Mouse (Mus musculus) kidney, postnatal 10 days (tissue): ENCODE measurements around the gene Scrt2.
A peak's percentile ranks its signal among the peaks of the same experiment; 100 is the strongest.

ENCODE experiments used
- DNase-seq: peaks from one replicate; pipeline ENCODE4 v3.0.0; 2021; ENCODE audit warnings: mixed read lengths

Gene Scrt2

GRCm38 (mm10) chr2:152082456-152083285 is 1.3 kb downstream of the Scrt2 start:
- DNase-seq: no peak

- DNase-seq: no peak
Observed at GRCm38 (mm10) chr2:152083411-152083810, 2.1 kb downstream of the Scrt2 start.

GRCm38 (mm10) chr2:152084298-152084697 is 3.0 kb downstream of the Scrt2 start:
- DNase-seq: no peak

GRCm38 (mm10) chr2:152085414-152085813 is 4.1 kb downstream of the Scrt2 start:
- no peak for DNase-seq

DNA sequence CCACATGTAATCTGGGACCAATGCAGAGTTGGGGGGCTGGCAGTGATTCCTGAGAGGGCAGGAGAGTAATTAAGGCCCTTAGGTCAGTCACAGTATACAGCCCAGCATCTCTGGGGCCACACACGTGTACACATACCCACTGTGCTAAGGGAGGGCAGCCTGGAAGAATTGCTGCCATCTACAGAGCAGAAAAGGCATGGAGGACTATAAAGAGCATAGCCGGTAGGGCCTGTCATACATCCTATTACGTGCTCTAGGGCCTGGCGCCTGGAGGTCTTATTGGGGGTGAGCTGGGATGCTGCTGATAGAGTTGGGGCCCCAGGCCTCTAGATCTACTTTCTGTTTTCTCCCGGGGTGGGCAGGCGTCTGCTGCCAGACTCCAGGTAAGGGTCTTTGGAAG is 5.1 kb downstream of the Scrt2 start:
- no peak for DNase-seq

- DNase-seq: no peak
Observed at GRCm38 (mm10) chr2:152087111-152087510, 5.8 kb downstream of the Scrt2 start.

DNA sequence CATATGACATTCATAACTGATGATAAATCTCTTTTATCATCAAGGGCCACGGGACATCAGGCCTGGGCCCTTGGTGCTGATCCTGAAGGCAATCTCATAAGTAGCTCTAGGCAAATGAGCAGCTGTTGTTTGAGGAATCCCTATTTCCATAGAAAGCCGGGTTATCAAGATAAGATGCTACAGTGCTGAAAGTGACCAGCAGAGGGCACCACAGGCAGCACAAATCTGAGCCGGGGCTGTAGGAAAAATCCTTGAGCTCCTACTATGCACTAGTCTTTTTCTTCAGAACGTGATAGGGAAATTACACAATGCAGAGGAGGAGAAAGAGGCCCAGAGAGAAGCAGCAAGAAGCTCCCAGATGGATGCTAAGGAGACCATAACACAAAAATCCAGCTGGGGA is 7.7 kb downstream of the Scrt2 start:
- peak; percentile 78 for DNase-seq

GRCm38 (mm10) chr2:152089581-152089980 is 8.3 kb downstream of the Scrt2 start:
- DNase-seq: no peak

DNA sequence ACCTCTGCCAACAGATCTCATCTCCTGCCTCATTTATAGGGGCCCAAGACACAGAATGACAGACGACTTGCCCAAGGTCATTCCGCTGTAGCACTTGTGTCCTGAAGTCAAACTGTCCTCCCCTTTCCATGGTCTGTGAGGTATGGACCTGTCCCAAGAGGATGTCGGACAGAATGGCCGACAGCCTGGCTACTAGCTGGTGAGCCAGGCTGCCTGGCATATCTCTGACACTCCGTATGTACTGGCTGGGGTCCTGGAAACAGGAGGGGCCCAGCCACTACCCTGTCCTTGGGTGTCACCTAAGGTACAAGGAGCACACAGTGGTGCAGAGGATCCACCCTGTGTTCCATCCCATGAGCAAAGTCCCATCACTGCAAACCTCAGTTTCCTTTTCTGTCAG is 9.2 kb downstream of the Scrt2 start:
- DNase-seq: no peak

DNA sequence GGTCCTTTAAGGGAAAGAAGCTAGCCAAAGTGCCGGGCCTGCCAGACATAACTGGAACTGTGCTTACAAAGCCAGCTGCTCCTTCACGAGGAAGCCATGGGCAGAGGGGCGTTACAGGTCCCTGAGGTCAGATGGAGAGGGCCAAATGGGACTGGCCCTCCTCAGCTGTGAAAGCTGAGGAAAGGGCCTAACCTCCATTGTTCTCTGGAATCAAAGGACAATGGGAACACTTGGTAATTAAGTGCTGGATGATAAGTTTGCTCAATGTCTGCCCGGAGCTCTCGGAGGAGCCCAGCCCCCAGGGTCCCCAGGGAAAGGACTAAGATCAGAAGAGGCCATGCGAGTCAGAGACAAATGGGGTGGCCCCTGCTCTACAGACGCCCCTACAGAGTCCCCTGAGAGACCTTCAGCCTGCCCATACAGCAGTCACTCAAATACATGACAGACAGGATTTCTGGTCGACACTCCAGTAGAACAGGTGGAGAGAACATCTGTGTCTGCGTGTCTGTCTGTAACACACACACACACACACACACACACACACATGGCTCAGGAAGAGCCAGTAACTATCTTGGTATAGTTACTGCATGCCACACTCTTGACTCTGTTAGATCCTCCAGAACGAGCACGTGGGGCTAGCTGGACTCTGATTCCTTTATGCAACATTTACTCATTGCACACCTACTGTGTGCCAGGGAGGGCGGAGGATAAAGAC is 10.2 kb downstream of the Scrt2 start:
- DNase-seq: no peak

- DNase-seq: no peak
Observed at GRCm38 (mm10) chr2:152092927-152093326, 11.6 kb downstream of the Scrt2 start.

DNA sequence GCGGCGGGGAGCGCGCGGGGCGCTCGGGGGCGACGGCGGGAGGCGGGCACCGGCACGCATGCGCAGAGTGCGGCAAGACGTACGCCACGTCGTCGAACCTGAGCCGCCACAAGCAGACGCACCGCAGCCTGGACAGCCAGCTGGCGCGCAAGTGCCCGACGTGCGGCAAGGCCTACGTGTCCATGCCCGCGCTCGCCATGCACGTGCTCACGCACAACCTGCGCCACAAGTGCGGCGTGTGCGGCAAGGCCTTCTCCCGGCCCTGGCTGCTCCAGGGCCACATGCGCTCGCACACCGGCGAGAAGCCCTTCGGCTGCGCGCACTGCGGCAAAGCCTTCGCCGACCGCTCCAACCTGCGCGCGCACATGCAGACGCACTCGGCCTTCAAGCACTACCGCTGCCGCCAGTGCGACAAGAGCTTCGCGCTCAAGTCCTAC is 12.0 kb downstream of the Scrt2 start:
- peak; percentile 21 for DNase-seq

DNA sequence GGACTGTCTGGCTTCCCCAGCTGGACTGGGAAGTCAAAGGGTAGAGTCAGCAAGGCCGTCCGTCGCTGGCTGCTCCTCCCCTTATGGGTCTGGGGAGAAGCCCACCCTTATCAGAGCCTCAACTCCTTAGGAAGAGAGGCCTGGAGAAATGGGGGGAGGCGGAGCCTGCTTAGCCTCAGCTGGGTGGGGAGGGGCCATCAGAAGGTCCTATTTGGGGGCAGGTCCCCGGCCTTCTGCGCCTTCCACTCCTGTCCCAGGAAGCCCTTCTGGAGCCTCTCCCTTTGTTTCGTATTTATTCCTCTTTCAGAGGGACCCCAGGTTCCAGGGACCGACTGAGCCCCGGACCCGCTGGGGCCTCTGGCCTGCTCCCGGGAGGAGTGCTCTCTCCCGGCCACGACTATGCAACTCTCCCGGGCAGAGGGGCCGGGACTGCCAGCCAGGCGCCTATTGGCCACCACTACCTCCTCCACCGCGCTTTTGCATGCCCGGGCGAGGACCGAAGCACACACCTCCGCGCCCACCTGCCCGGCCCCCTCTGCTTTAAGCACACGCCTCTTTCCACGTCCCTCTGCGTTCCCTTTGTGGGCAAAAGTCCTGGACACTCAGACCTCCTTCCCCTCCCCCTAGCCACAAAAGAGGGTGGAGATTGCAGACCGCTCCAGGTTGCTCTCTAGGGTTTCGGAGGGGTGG is 13.7 kb downstream of the Scrt2 start:
- DNase-seq: no peak

DNA sequence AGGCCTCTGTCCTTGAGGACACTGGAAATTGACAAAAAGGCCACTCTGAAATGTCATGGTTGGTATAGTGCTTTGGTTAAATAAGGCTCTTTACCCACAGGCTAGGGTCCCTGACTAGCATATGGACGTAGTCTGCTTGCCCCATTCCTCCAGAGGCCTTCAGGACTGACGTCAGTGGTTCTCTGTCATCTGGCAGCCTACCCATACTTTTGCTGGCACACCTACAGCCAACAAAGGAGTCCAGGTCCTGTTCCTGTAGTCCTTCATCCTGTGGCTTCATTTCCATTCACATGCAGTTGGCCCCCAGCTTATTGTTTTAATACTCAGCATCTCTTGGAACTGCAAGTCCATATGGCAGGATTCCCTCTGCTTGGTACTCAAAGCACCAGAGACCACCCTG is 15.6 kb downstream of the Scrt2 start:
- DNase-seq: no peak

DNA sequence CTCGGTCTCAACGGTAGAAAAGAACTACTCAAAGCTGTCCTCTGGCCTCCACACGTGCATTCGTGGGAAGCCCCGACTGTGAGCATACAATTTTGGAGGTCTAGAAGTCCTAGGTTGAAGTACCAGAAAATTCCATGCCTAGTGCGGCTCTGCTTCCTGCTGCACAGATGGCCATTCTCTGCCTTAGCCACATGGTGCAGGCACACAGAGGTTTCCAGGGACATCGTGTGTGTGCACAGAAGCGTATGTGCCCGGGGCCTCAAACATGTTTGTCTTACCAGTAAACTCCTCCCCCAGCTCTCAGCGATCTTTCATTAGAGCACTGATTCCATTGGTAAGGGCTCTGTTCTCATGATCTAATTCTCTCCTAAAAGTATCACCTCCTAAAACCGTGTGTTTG is 16.6 kb downstream of the Scrt2 start:
- no peak for DNase-seq

DNA sequence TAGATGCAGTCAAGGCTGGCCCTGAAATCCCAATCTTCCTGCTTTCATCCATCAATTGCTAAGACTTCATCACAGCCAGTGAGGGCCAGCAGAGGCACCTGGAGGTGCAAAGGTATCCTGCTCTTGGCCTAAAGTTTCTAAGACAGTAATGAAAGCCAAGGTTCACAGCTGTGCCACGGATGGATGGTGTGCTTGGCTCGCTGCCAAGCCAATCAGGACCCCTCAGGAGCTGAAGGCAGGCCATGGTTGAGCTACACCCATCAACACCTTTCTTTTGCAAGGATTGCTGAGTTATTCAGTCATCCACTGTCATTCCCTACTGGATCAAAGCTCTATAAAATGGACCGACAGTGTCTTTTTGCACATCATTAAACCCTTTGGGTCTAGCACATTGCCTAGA is 18.2 kb downstream of the Scrt2 start:
- peak; percentile 35 for DNase-seq

DNA sequence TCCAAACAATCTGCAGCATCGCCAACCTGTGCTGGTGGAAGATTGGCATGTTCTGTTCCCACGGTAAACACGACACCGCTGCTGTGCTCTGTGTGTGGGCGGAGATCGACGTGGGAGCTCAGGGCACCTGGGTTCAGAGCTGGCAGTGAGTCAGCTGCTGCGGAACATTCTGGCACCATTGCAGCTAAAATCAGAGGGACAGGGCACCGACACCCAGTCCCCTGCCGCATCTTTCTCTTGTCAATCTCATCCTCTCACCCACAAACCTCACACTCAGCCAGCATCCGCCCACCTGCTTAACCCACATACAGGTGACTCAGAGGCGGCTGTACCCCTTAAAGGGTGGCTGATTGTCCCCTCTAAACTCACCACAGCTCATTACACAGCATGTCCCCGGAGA is 20.4 kb downstream of the Scrt2 start:
- DNase-seq: no peak

DNA sequence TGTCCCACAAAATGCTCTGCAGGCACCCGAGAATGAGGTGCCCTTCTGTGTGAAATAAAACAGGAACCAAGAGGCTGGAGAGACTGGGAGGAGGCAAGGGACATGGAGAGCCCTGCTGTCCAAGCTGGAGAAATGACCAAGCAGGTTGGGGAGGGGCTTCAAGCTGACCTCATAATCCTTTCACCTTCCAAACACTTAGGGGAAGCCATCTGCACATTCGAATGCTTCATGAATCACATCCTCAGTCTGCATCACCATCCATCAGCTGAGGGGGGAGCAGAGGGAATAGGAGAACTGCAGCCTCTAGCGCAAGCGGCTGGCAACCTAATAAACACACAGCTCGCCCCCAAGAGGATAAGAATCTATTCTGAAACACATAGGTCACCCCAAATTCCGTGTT is 21.0 kb downstream of the Scrt2 start:
- no peak for DNase-seq

- DNase-seq: no peak
Observed at GRCm38 (mm10) chr2:152104711-152105317, 23.5 kb downstream of the Scrt2 start.

DNA sequence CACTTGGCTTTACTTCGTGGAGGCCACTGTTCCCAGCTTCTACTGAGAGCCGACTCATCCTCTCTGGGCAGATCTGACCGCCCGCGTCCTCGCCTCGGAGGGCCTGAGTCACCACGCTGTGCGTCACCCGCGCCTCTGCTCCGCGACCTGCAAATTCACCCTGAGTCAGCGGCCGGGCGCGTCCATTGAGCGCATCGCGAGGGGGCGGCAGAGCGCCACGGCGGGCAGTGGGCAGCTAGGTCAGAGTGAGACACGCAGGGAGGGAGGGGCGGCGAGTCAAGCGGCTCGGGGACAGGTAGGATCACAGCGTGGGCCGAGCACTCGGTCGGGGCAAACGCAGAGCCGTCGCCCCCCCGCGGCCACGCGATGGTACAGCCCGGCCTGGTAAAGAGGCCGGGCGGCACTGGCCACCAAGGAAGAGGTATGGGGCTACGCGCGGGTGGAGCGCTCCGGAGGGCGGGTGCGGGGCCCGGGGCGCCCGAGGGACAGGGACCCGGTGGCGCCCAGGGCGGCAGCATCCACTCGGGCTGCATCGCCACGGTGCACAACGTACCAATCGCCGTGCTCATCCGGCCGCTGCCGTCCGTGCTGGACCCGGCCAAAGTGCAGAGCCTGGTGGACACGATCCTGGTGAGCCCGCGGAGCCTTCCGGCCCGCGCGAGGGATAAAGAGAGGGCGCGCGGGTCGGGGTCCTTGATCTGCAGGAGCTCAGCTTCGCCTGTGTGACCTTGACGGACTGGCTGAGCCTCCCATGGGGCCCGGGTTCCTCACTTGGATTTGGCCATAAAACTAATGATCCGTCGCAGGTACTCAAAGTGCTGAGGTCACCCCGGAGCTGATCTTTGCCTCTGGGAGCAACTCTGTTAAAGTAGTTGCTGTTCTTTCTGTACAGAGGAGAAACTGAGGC is 24.2 kb downstream of the Scrt2 start, which contains the start of gene Srxn1:
Srxn1 (plus strand) TSS at position 199 of the 907 bp plus-strand sequence.
- peak; percentile 91 for DNase-seq

- DNase-seq: no peak
Observed at GRCm38 (mm10) chr2:152106225-152106595, 24.9 kb downstream of the Scrt2 start.

DNA sequence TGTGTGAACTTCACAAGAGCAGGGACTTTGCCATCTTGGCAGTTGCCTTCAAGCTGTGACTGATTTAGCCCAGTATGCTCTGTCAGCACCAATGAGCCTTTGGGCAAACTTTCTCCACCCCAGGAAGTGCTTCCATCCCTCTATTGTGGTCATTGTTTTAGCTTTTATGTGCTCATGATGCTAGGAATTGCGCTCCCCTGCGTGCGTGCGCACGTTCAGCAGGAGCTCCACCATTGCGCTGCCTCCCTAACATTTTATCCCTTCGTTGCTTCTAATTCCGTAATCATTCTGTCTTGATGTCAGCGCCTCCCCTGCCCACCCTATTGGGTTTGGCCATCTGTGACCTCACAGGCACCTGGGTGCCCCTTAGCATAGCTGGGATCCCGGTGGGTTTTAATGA is 25.3 kb downstream of the Scrt2 start:
- DNase-seq: no peak
